Mouse (Mus musculus) bone marrow, adult 2 months (tissue): ENCODE measurements around the gene Taf1b. TPM values are rescaled to one million over a fixed set of nuclear protein-coding genes. Genes with fewer than 3 reads are reported as not detected.
"Not testable (repeated sequence)": the region's sequence is repeated elsewhere in the genome, so short reads cannot be mapped to it uniquely, and the experiment has no call there.

ENCODE experiments used
- H3K27ac ChIP-seq: fragments of 200-500 bp; 2 replicates; pipeline ENCODE4 v1.5.1; 2012; ENCODE audit warnings: low read depth, mild to moderate bottlenecking, control low read depth, inconsistent platforms, low read length; ENCODE audit not compliant: control insufficient read depth, poor library complexity, insufficient read depth
- H3K4me1 ChIP-seq: fragments of 200-500 bp; 2 replicates; pipeline ENCODE4 v1.6.1; 2011; ENCODE audit warnings: low read length; ENCODE audit not compliant: control insufficient read depth, insufficient read depth
- H3K4me3 ChIP-seq: fragments of 200-500 bp; replicated peaks from 2 replicates; pipeline ENCODE3; 2011; ENCODE audit warnings: mild to moderate bottlenecking, low read depth, low read length, control low read depth; ENCODE audit not compliant: control insufficient read depth
- CTCF ChIP-seq: fragments of 200-500 bp; IDR thresholded peaks from 2 replicates; pipeline ENCODE4 v1.5.1; 2011; ENCODE audit warnings: low read length, control low read depth; ENCODE audit not compliant: control insufficient read depth, insufficient read depth
- POLR2A ChIP-seq: fragments of 200-500 bp; IDR thresholded peaks from 2 replicates; pipeline ENCODE4 v1.6.1; 2011; ENCODE audit warnings: low read depth, mild to moderate bottlenecking, control low read depth, low read length, borderline replicate concordance; ENCODE audit not compliant: control insufficient read depth
- WGBS: fragments of 180-500 bp; shearing (Covaris S2); methylation state at CpG from one replicate; pipeline ENCODE4 v1.1.7; 2018; 5-methylcytosine and 5-hydroxymethylcytosine counted together
- polyA plus RNA-seq: library from polyadenylated mRNA; stranded (reverse); fragments of >200 nt; gene quantifications from 2 replicates; pipeline ENCODE4 v1.2.4, GENCODE M21; 2011; ENCODE audit warnings: low replicate concordance; ENCODE audit not compliant: missing spikeins, insufficient read depth, insufficient read length

Gene Taf1b
- 4.8 and 8.4 TPM in 2 replicates for polyA plus RNA-seq

DNA sequence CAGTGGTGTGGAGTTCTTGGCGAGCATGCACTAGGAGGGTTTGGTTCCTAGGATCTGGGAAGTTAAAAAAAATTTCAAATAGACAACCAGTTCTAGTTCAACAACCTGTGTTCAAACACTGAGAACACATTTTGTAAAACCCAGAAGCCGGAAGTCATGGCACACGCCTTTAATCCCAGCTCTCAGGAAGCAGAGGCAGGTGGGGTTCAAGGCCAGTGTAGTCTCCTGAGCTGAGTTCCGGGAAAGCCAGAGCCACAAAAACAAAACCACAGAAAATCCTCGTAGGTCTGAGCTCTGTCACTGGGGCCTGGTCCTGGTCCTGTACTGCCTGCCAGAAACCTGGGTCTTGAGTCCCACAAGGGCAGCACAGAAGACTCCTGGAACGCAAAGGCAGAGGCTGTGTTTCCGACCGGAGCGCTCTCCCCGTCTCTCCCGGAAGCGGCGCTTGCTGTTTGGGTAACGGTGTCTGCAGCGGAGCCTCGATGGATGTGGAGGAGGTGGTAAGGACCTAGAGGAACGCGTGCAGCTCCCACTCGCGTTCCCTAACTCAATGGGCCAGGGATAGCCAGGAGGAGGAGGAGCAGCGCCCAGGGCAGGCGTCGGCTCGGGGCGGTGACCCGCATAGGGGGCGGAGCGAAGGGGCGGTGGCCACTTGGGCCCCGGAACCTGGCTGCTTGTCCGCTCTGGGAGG is at the start of gene Taf1b:
TSS of gene Taf1b (plus strand) at position 210 of the 691 bp plus-strand sequence.
- no peak for TF ChIP-seq CTCF
- peak; percentile 51; the same call in 1 of the 2 replicates for TF ChIP-seq POLR2A
- peak within 1 kb of the TSS; percentile 67 for H3K27ac ChIP-seq
- H3K4me3 ChIP-seq, result peak within 1 kb of the TSS; percentile 92
- H3K4me1 ChIP-seq, result no peaks in the 10 kb centered on the region; the same call in 1 of the 2 replicates
- WGBS, result 4% methylated on average over 31 of the region's 31 CpGs

DNA sequence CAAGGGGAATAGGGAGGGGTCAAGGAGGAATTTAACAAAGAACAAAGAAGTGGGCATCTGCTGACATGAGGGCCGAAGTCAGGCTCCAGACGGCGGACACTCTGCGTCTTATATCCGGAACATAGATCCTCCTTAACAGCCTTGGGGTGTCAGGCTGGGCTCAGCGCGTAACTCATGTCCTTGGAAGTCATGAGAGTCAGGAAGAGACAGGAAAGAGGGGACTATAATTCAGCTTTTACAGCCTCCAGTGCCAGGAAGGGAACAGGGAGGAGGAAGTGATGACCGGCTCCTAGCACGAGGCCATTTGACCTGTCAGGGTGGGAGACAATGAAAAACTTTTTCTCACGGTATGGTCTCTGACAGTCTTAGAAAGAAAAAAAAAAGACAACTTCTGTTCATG is 37.8 kb upstream of the Taf1b start:
- no peak overlapping the region for H3K27ac ChIP-seq
- 69% methylated on average over 10 of the region's 10 CpGs for WGBS
- no peak for TF ChIP-seq POLR2A
- TF ChIP-seq CTCF, result no peak

DNA sequence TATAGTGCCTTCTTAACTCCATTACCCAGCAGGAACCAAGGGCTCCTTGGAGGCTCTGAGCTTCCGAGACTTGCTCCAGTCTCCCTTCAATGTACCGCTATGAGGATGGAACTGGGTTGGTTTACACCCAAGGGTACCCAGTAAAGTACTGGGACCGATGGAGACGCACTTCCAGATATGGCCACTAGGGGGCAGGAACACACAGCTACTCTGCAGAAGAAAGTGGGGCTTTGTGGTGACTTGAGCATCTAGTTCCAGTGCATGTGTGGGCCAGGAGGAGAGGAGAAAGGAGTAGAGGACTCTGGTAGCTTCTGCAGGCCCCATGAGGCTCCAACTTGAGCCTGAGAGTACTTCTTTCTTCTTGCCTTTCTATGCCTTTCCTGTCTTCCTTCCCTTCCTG is 36.0 kb upstream of the Taf1b start:
- 21% methylated on average over 4 of the region's 4 CpGs for WGBS
- peak; percentile 59; the same call in 1 of the 2 replicates for TF ChIP-seq CTCF

More for the DNA sequence above, 37.8 kb upstream of the Taf1b start:
- no peak overlapping the region for H3K4me3 ChIP-seq
- H3K4me1 ChIP-seq, result no peaks in the 10 kb centered on the region

DNA sequence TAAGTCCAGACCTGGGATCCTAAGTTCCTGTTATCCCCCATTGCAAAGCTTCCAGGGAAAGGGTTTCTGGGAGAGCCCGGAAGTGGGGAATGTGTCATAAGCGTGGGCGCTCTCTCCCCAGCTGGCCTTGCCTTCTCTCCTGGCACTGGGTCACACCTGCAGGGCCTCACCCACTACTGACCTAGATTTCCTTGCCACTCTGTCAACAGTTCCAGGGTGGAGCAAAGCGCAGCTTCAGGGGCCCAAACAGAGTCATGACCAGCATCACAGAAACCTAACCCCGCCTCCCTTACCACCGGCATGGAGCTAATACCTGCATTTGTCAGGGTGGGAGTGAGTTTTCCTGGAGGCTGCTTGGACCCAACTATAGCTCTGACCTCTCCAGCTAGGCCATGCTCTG is 34.7 kb upstream of the Taf1b start:
- not testable (repeated sequence) for H3K4me3 ChIP-seq, H3K4me1 ChIP-seq, H3K27ac ChIP-seq
- 92% methylated on average over 6 of the region's 6 CpGs for WGBS

More for the DNA sequence above, 36.0 kb upstream of the Taf1b start:
- H3K4me3 ChIP-seq, H3K4me1 ChIP-seq, H3K27ac ChIP-seq: not testable (repeated sequence)

DNA sequence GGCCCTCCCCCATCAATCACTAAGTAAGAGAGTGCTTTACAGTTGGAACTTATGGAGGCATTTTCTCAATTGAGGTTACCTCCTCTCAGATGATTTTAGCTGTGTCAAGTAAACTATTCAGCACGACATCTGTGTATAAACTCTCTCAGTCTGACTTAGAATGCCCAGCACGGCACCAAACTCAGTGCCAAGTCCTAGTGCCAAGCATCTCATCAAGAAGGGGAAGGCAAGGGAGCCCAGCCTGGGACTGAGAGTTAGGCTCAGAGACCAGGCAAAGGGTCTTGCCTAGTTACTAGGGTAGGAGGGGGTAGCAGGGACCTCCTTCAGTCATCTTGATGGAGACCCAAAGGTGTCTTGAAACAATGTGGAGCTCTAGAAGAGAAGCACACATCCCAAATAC is 29.2 kb upstream of the Taf1b start:
- WGBS, result 77% methylated on average over 2 of the region's 2 CpGs
- H3K4me3 ChIP-seq, result no peak overlapping the region
- TF ChIP-seq CTCF (no peak), POLR2A (no peak)

DNA sequence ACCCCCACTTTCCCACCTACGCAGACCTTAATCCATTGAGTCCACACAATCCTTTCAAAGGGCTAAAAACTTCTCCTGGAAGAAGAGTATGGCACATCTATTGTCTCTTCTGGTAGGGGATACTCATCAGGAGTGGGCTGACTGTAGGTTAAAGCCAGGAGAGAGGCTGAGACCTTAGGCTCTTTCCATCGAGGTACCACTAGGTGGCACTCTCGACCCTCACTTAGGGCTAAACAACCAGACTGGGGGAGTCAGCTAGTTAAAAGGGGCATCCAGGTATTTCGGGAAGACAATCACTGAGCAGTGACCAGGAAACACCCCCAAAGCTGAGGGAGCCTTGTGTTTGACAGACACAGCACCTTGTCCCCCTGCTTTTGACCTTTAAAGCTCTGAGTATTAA is 27.2 kb upstream of the Taf1b start:
- TF ChIP-seq POLR2A (no peak), CTCF (peak; percentile 83)
- H3K4me3 ChIP-seq, result no peak overlapping the region
- no peak overlapping the region for H3K27ac ChIP-seq
- H3K4me1 ChIP-seq, result no peaks in the 10 kb centered on the region
- WGBS, result 19% methylated on average over 4 of the region's 4 CpGs

More for the DNA sequence above, 29.2 kb upstream of the Taf1b start:
- Histone ChIP-seq H3K27ac (no peak overlapping the region), H3K4me1 (no peaks in the 10 kb centered on the region)

DNA sequence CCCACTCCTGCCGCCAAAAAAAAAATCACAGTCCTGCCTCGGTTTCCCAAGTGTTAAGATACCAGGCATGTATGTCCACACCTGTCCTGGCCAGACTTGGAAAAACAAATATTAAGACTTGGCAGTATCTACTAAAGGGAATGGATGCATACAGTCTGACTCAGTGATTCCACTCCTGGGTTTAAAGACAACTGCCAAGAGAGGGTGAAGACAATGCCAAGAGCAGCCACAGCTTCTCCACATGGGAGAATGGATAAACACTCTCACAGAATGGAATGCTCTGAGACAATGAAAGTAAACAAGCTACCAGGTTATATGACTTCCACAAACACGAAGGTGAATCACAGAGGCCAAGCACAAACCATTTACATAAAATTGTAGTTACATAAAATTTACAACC is 24.9 kb upstream of the Taf1b start:
- TF ChIP-seq CTCF (no peak), POLR2A (no peak)
- H3K27ac ChIP-seq, result no peak overlapping the region
- WGBS, result 76% methylated on average over 3 of the region's 3 CpGs
- H3K4me1 ChIP-seq, result no peaks in the 10 kb centered on the region
- H3K4me3 ChIP-seq, result no peak overlapping the region

DNA sequence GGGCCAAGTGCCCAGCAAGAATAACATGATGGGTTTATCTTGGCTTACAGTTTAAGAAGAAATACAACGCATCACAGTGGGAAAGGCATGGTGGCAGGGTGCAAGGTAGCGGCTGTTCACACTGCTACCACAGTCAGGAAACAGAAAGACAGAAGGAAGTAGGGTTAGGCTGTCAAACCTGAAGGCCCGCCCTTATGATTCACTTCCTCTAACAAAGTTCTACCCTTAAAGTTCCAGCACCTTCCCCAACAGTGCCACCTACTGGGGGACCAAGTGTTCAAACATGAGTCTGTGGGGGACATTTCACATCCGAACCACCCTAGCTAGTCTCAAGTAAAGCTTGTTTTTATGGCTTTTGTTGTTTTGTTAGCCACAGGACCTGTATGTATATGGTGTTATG is 13.2 kb upstream of the Taf1b start:
- 77% methylated on average over 4 of the region's 4 CpGs for WGBS

DNA sequence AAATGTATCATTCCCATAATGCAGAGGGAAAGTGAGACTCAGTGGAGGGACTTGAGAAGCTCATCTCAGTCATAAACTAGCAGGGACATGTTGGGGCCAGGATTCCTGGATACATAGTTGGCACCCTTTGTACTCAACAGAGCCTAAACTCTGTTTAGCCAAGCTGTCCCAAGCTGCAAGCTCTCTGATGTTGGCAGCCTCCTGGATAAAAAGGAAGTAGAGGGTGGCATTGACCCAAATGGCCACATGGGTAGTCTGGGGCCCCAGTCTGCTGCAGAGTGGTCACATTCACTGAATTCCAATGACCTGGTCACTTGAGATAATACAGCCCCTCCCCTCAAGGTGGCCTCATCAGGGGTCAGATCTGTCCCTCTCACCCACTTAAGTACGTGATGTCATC is 11.3 kb upstream of the Taf1b start:
- WGBS, result 67% methylated on average over 1 of the region's 1 CpGs
- TF ChIP-seq CTCF, result no peak
- no peak for TF ChIP-seq POLR2A
- H3K4me1 ChIP-seq, result no peaks in the 10 kb centered on the region; the same call in 1 of the 2 replicates
- no peak overlapping the region for H3K27ac ChIP-seq
- H3K4me3 ChIP-seq, result no peak overlapping the region

More for the DNA sequence above, 13.2 kb upstream of the Taf1b start:
- H3K4me1 ChIP-seq, result no peaks in the 10 kb centered on the region; the same call in 1 of the 2 replicates
- no peak overlapping the region for H3K27ac ChIP-seq
- no peak overlapping the region for H3K4me3 ChIP-seq
- TF ChIP-seq CTCF, result no peak
- TF ChIP-seq POLR2A, result no peak

DNA sequence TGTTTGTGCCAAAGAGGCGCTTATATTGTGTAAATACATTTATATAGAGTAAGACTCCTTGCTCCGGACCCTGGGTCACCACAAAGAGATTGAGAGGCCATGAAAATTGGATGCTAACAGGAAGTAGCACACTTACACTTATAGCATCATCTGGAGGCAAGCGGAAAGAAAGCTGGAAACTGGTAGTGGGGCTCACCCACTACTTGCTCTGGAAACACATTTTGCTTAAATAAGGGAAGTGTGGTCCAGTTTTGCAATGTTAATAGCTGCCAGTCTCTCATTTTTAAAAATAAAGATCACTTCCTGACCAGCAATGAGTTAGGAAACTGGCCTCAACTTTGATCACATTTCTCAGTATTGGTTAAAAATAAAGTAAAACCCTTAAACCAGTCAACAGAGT is 5.7 kb upstream of the Taf1b start:
- 21% methylated on average over 3 of the region's 3 CpGs for WGBS
- not testable (repeated sequence) for H3K4me1 ChIP-seq, H3K27ac ChIP-seq, H3K4me3 ChIP-seq
